Mouse (Mus musculus) midbrain, embryonic 11.5 days (tissue): ENCODE measurements around the gene Strn4. TPM values are rescaled to one million over a fixed set of nuclear protein-coding genes. Genes with fewer than 3 reads are reported as not detected.
A peak's percentile ranks its signal among the peaks of the same experiment; 100 is the strongest.

Source experiments
- ATAC-seq: fragments of 200-750 bp; cut with Nextera tagmentation; 2 replicates; pipeline ENCODE4 v1.8.0; 2017; ENCODE audit warnings: moderate TSS enrichment, moderate library complexity; ENCODE audit not compliant: low FRiP score
- DNase-seq: peaks from one replicate; pipeline ENCODE4 v3.0.0; 2015; ENCODE audit warnings: low spot score; ENCODE audit errors: missing footprints
- H3K27ac ChIP-seq: fragments of 300-500 bp; sonication (generic); 2 replicates; pipeline ENCODE4 v1.5.1; 2014; ENCODE audit warnings: low read depth, low read length
- H3K27me3 ChIP-seq: fragments of 300-500 bp; sonication (generic); 2 replicates; pipeline ENCODE4 v1.6.1; 2014; ENCODE audit warnings: mild to moderate bottlenecking, low read length, moderate library complexity, mixed read lengths; ENCODE audit not compliant: control insufficient read depth, insufficient read depth
- H3K36me3 ChIP-seq: fragments of 300-500 bp; sonication (generic); 2 replicates; pipeline ENCODE4 v1.6.1; 2014; ENCODE audit warnings: mild to moderate bottlenecking, low read length, moderate library complexity, mixed read lengths; ENCODE audit not compliant: control insufficient read depth, insufficient read depth
- H3K4me1 ChIP-seq: fragments of 300-500 bp; sonication (generic); 2 replicates; pipeline ENCODE4 v1.6.1; 2014; ENCODE audit warnings: low read length; ENCODE audit not compliant: control insufficient read depth, insufficient read depth
- H3K4me2 ChIP-seq: fragments of 300-500 bp; sonication (generic); 2 replicates; pipeline ENCODE4 v1.6.1; 2014; ENCODE audit warnings: mild to moderate bottlenecking, moderate library complexity
- H3K4me3 ChIP-seq: fragments of 300-500 bp; sonication (generic); 2 replicates; pipeline ENCODE4 v1.5.1; 2014; ENCODE audit warnings: low read depth, low read length
- H3K9ac ChIP-seq: fragments of 300-500 bp; sonication (generic); 2 replicates; pipeline ENCODE4 v1.6.1; 2014; ENCODE audit warnings: low read length
- H3K9me3 ChIP-seq: fragments of 300-500 bp; sonication (generic); 2 replicates; pipeline ENCODE4 v1.6.1; 2016; ENCODE audit warnings: low read length; ENCODE audit not compliant: control insufficient read depth
- WGBS: fragments of 180-500 bp; shearing (Covaris S2); extraction: QIAGEN DNeasy Blood & Tissue Kit; methylation state at CpG from one replicate; pipeline ENCODE4 v1.1.7; 2014; 5-methylcytosine and 5-hydroxymethylcytosine counted together
- polyA plus RNA-seq: library from polyadenylated mRNA; unstranded; fragments of >200 nt; fragmentation: Nextera tagmentation; extraction: Ambion mirVana; gene quantifications from 2 replicates; pipeline ENCODE4 v1.2.1, GENCODE M21; 2014

The Strn4 gene
- polyA plus RNA-seq, 1 experiment from 2014 or later: 115 TPM

DNA sequence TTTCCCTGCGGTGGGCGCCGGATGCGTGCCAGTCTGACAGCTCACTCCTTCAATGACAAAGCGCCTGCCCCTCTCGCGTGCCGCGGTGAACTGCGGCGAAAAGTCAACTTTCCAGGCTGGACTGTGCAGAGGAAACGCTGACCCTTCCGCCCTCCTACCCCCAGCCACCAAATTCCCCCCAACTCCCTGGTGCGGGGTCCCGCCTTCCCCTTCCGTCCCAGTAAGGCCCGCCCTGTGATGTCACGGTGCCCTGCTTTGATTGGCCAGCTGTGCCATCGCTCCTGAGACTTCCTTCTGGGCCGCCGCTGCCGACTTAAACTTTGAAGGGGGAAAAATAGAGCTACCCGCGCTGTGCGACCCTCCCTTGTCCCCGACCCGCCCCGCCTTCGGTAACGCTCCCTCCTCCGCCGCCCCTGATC, 27.0 kb downstream of the Strn4 start, which contains the start of gene Prkd2:
Prkd2 (plus strand) TSS at position 258 of the 419 bp plus-strand sequence.
- Histone ChIP-seq H3K4me1 (peaks cover 8% of the 10 kb centered on the region), H3K36me3 (peaks cover 18% of the 10 kb centered on the region; the same call in 1 of the 2 replicates), H3K9me3 (no peaks in the 10 kb centered on the region), H3K27me3 (no peaks in the 10 kb centered on the region), H3K9ac (peak within 1 kb of the TSS; percentile 61), H3K4me3 (peak within 1 kb of the TSS; percentile 47), H3K4me2 (peak within 1 kb of the TSS; percentile 60), H3K27ac (peak within 1 kb of the TSS; percentile 22)
- ATAC-seq (peak; percentile 93), DNase-seq (peak; percentile 99)
- WGBS: under 1% methylated on average over 32 of the region's 32 CpGs

DNA sequence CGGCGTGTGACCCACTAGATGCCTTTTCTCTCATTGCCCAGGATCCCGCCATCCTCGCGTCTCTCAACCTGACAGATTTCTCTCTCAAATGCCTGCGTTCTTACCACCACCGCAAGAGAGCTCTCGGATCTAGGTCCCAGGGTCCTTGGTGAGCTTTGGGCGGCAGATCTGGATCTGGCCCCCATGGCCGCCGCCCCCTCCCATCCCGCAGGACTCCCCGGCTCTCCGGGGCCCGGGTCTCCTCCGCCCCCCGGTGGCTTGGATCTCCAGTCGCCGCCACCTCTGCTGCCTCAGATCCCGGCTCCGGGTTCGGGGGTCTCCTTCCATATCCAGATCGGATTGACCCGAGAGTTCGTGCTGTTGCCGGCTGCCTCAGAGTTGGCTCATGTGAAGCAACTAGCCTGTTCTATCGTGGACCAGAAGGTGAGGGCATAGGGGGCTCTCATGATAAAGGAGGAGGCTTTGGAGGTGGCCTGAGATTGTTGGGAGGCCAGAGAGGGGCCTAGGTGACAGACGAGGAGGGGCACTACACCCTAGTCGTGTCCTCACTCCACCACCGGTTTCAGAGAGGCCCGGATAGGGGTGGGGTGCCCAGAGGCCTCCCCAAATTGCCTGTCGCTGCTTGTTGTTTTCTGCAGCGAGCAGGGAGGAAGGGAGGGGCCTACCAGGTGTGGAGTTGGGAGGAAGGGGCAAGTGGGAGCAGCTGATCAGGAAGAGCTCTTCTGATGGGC, 27.9 kb downstream of the Strn4 start:
- Histone ChIP-seq H3K4me3 (peak overlapping the region; percentile 47), H3K4me1 (peaks cover 8% of the 10 kb centered on the region), H3K9ac (peak overlapping the region; percentile 61), H3K4me2 (peak overlapping the region; percentile 60), H3K36me3 (peaks cover 10% of the 10 kb centered on the region; the same call in 1 of the 2 replicates), H3K27me3 (no peaks in the 10 kb centered on the region), H3K9me3 (no peaks in the 10 kb centered on the region), H3K27ac (no peak overlapping the region)
- DNase-seq (peak; percentile 90), ATAC-seq (peak; percentile 23; the same call in 1 of the 2 replicates)
- 2% methylated on average over 33 of the region's 33 CpGs for WGBS

DNA sequence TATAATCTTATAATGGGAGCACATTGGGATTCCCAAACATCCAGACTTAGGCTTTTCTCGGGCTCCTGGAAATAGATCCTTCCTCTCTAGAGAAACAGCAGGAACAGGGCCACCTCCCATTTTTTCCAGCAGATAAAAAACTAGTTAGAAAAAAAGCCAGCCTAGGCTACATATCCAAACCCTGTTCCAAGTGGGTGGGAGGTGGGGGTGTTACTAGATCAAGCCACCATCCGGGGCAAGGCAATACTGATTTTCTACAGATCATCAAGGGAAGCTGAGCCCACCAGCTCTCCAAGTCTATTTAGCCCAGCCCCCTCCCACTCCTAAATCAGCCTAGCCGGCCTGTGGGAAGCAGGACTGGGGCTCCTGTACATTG, 29.0 kb downstream of the Strn4 start:
- Histone ChIP-seq H3K9me3 (no peaks in the 10 kb centered on the region), H3K4me3 (no peak overlapping the region), H3K9ac (0 out of 2 replicates have a peak overlapping the region, but pooled peaks have one; percentile 0), H3K27ac (no peak overlapping the region), H3K4me2 (peak overlapping the region; percentile 10), H3K4me1 (peaks cover 8% of the 10 kb centered on the region), H3K27me3 (no peaks in the 10 kb centered on the region), H3K36me3 (peaks cover 9% of the 10 kb centered on the region; the same call in 1 of the 2 replicates)
- DNase-seq: no peak
- 74% methylated on average over 3 of the region's 3 CpGs for WGBS
- no peak for ATAC-seq

DNA sequence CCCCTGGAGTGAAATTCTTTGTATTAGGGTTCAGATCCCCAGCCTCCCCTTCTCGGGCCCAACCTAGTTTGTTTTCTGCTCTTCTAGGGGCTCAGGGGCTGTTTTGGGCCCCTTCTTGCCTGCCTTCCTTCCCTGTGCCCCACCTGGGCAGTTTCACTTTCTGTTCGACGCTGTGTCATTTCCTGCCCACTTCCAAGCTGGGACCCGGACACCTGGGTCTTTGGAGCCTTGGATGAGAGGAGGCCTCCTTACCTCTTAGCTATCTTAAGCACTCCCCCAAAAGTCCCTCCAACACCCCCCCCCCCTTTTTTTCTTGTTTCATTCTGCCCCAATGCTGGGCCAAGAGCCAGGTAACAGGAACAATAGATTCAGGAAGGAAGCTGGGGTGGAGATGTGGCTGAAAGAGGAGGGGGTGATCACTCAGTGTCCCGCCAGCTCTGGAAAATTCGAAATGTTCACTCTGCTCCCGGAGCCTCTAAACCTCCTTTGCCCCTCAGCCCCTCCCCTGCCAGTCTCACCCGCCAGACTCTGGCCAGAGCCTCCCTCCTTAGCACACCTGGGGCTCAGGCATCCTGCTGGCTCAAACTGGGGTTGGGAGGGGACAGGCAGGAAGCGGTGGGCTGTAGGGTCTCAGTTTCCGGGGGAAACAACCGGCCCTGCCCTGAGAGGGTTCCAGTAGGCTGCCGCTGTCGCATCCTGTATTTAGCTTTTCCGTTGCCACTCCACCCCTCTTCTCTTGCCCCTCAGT, 29.6 kb downstream of the Strn4 start:
- no peak for DNase-seq
- Histone ChIP-seq H3K4me2 (peak overlapping the region; percentile 27), H3K27me3 (no peaks in the 10 kb centered on the region), H3K36me3 (peaks cover 6% of the 10 kb centered on the region; the same call in 1 of the 2 replicates), H3K4me1 (peaks cover 8% of the 10 kb centered on the region), H3K4me3 (no peak overlapping the region), H3K9ac (peak overlapping the region; percentile 30; the same call in 1 of the 2 replicates), H3K9me3 (no peaks in the 10 kb centered on the region), H3K27ac (no peak overlapping the region)
- WGBS: 41% methylated on average over 14 of the region's 14 CpGs
- no peak for ATAC-seq

DNA sequence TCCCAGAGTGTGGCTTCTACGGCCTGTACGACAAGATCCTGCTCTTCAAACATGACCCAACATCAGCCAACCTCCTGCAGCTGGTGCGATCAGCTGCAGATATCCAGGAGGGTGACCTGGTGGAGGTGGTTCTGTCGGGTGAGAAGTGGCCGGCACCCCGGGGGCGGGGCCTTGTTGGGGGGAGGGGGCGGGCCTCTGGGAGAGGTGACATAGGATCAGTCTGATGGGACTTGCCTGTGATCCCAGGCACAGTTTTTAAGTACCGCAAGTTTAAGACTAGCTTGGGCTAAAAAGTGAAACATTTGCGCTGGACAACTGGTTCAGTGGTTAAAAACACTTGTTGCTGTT, 30.1 kb downstream of the Strn4 start:
- Histone ChIP-seq H3K36me3 (peaks cover 5% of the 10 kb centered on the region; the same call in 1 of the 2 replicates), H3K4me1 (peaks cover 8% of the 10 kb centered on the region), H3K9ac (peak overlapping the region; percentile 30; the same call in 1 of the 2 replicates), H3K27ac (no peak overlapping the region), H3K4me3 (no peak overlapping the region), H3K9me3 (no peaks in the 10 kb centered on the region), H3K27me3 (no peaks in the 10 kb centered on the region), H3K4me2 (peak overlapping the region; percentile 27; the same call in 1 of the 2 replicates)
- 36% methylated on average over 10 of the region's 10 CpGs for WGBS
- ATAC-seq: no peak
- DNase-seq: no peak

DNA sequence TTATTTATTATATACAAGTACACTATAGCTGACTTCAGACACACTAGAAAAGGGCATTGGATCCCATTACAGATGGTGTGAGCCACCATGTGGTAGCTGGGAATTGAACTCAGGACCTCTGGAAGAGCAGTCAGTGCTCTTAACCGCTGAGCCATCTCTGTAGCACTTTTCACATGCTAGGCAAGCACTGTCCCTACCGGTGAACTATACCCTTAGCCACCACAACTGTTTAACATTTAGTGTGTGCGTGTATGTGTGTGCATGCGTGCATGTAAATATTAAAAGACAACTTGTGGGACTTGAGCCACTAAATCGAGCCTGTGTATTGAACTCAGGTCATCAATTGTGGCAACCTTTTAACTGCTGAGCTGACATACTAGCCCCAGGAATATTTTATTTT, 31.1 kb downstream of the Strn4 start:
- no peak overlapping the region for H3K4me2 ChIP-seq
- H3K27me3 ChIP-seq: no peaks in the 10 kb centered on the region
- H3K9ac ChIP-seq: no peak overlapping the region
- no peak overlapping the region for H3K27ac ChIP-seq
- 93% methylated on average over 5 of the region's 5 CpGs for WGBS
- peaks cover 8% of the 10 kb centered on the region for H3K4me1 ChIP-seq
- H3K4me3 ChIP-seq: no peak overlapping the region
- 0 out of 2 replicates have a peak, but pooled peaks cover 4% of the 10 kb centered on the region for H3K36me3 ChIP-seq
- no peak for DNase-seq
- no peak for ATAC-seq
- no peaks in the 10 kb centered on the region for H3K9me3 ChIP-seq

DNA sequence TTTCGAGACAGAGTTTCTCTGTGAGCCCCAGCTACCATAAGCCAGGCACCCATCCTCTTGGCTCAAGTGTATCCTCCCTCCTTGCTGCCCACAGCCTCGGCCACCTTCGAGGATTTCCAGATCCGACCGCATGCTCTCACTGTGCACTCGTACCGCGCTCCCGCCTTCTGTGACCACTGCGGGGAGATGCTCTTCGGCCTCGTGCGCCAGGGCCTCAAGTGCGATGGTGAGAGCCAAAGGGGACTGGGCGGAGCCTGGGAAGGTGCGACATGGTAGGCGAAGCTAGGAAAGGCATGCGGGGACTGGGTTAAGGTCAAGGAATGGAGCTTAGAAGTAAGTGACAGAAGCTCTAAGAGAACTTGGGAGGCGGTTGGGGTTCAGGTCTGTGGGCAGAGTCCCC, 31.8 kb downstream of the Strn4 start:
- WGBS: 89% methylated on average over 19 of the region's 19 CpGs

DNA sequence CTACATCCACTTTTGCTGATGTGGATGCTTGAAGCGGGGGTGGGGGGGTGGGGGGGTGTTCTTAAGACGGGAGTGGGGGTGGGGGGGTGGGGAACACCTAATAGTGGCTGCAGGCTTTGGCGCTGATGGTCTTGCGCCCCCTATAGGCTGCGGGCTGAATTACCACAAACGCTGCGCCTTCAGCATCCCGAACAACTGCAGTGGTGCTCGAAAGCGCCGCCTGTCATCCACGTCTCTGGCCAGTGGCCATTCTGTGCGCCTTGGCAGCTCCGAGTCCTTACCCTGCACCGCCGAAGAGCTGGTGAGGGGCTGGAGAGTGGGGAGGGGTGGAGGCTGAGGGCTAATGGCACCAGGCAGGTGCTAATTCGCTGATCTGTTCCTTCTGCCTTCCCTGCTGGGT, 32.9 kb downstream of the Strn4 start:
- no peak overlapping the region for H3K4me2 ChIP-seq
- ATAC-seq (peak; percentile 48; the same call in 1 of the 2 replicates), DNase-seq (peak; percentile 96)
- WGBS: 16% methylated on average over 17 of the region's 17 CpGs
- H3K9me3 ChIP-seq: no peaks in the 10 kb centered on the region
- no peak overlapping the region for H3K4me3 ChIP-seq
- no peaks in the 10 kb centered on the region for H3K27me3 ChIP-seq
- peaks cover 8% of the 10 kb centered on the region for H3K4me1 ChIP-seq
- H3K9ac ChIP-seq: no peak overlapping the region
- no peak overlapping the region for H3K27ac ChIP-seq
- 0 out of 2 replicates have a peak, but pooled peaks cover 4% of the 10 kb centered on the region for H3K36me3 ChIP-seq

More for the DNA sequence above, 31.8 kb downstream of the Strn4 start:
- H3K27ac ChIP-seq: no peak overlapping the region
- H3K9me3 ChIP-seq: no peaks in the 10 kb centered on the region
- H3K4me1 ChIP-seq: peaks cover 8% of the 10 kb centered on the region
- ATAC-seq: no peak
- no peak for DNase-seq
- no peak overlapping the region for H3K9ac ChIP-seq
- no peak overlapping the region for H3K4me3 ChIP-seq
- H3K27me3 ChIP-seq: no peaks in the 10 kb centered on the region
- H3K36me3 ChIP-seq: 0 out of 2 replicates have a peak, but pooled peaks cover 4% of the 10 kb centered on the region
- H3K4me2 ChIP-seq: no peak overlapping the region

DNA sequence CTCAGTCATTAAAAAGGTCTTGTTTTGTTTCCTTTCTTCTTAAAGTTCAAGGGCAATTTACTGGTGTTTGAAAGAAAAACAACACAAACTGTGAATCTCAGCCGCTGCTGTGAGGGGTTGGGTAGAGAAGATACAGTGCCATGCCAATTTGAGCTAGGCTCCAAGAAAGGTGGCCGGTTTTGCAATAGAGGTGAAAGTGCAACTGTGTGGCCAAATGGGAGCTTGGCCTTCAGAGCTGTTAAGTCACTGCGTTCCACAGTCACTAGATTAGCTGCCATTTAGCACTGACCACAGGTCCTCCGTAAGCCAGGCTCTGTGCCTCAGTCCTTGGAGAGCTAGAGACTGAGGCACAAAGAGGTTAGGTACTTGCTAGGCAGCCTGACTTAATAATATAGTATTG, 35.9 kb downstream of the Strn4 start:
- H3K27me3 ChIP-seq: no peaks in the 10 kb centered on the region
- H3K27ac ChIP-seq: no peak overlapping the region
- 96% methylated on average over 4 of the region's 4 CpGs for WGBS
- H3K4me2 ChIP-seq: no peak overlapping the region
- no peak overlapping the region for H3K9ac ChIP-seq
- no peaks in the 10 kb centered on the region for H3K4me1 ChIP-seq
- peaks cover 15% of the 10 kb centered on the region for H3K36me3 ChIP-seq
- no peak for ATAC-seq
- no peak overlapping the region for H3K4me3 ChIP-seq
- DNase-seq: no peak
- H3K9me3 ChIP-seq: no peaks in the 10 kb centered on the region
